Mouse (Mus musculus) midbrain, embryonic 11.5 days (tissue): Measurements from ENCODE around the gene Olfr20. TPM values are rescaled to one million over a fixed set of nuclear protein-coding genes. Genes with fewer than 3 reads are reported as not detected.
"Not testable (repeated sequence)": the region's sequence is repeated elsewhere in the genome, so short reads cannot be mapped to it uniquely, and the experiment has no call there.

Experiments used
- ATAC-seq: fragments of 200-750 bp; cut with Nextera tagmentation; 2 replicates; pipeline ENCODE4 v1.8.0; 2017; ENCODE audit warnings: moderate TSS enrichment, moderate library complexity; ENCODE audit not compliant: low FRiP score
- DNase-seq: peaks from one replicate; pipeline ENCODE4 v3.0.0; 2015; ENCODE audit warnings: low spot score; ENCODE audit errors: missing footprints
- H3K27ac ChIP-seq: fragments of 300-500 bp; sonication (generic); 2 replicates; pipeline ENCODE4 v1.5.1; 2014; ENCODE audit warnings: low read depth, low read length
- H3K27me3 ChIP-seq: fragments of 300-500 bp; sonication (generic); 2 replicates; pipeline ENCODE4 v1.6.1; 2014; ENCODE audit warnings: mild to moderate bottlenecking, low read length, moderate library complexity, mixed read lengths; ENCODE audit not compliant: control insufficient read depth, insufficient read depth
- H3K36me3 ChIP-seq: fragments of 300-500 bp; sonication (generic); 2 replicates; pipeline ENCODE4 v1.6.1; 2014; ENCODE audit warnings: mild to moderate bottlenecking, low read length, moderate library complexity, mixed read lengths; ENCODE audit not compliant: control insufficient read depth, insufficient read depth
- H3K4me1 ChIP-seq: fragments of 300-500 bp; sonication (generic); 2 replicates; pipeline ENCODE4 v1.6.1; 2014; ENCODE audit warnings: low read length; ENCODE audit not compliant: control insufficient read depth, insufficient read depth
- H3K4me2 ChIP-seq: fragments of 300-500 bp; sonication (generic); 2 replicates; pipeline ENCODE4 v1.6.1; 2014; ENCODE audit warnings: mild to moderate bottlenecking, moderate library complexity
- H3K4me3 ChIP-seq: fragments of 300-500 bp; sonication (generic); 2 replicates; pipeline ENCODE4 v1.5.1; 2014; ENCODE audit warnings: low read depth, low read length
- H3K9ac ChIP-seq: fragments of 300-500 bp; sonication (generic); 2 replicates; pipeline ENCODE4 v1.6.1; 2014; ENCODE audit warnings: low read length
- H3K9me3 ChIP-seq: fragments of 300-500 bp; sonication (generic); 2 replicates; pipeline ENCODE4 v1.6.1; 2016; ENCODE audit warnings: low read length; ENCODE audit not compliant: control insufficient read depth
- WGBS: fragments of 180-500 bp; shearing (Covaris S2); extraction: QIAGEN DNeasy Blood & Tissue Kit; methylation state at CpG from one replicate; pipeline ENCODE4 v1.1.7; 2014; 5-methylcytosine and 5-hydroxymethylcytosine counted together
- polyA plus RNA-seq: library from polyadenylated mRNA; unstranded; fragments of >200 nt; fragmentation: Nextera tagmentation; extraction: Ambion mirVana; gene quantifications from 2 replicates; pipeline ENCODE4 v1.2.1, GENCODE M21; 2014

Olfr20 gene
- polyA plus RNA-seq, result not detected in 2 replicates

DNA sequence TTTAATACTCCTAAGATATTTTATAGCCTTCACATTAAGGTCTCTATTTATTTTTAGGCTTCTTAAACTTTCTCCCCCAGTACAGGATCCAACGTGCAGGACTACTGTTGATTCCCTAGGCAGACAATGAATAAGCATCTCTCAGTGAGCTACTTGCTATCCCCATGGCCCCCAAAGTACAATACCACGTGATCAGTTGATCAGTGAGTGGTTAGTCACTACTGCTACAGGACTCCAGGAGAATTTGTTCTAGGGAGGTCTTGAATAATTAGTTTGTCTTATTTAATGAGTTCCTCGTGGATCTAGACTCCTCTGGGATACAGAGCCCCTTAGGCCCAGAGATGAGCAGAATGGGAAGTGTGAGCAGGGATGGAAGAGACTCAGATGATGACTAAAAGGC is at the start of gene Olfr20:
Olfr20 (plus strand) TSS at position 301 of the 400 bp plus-strand sequence.
- Histone ChIP-seq H3K27ac (no peak within 1 kb of the TSS), H3K27me3 (no peaks in the 10 kb centered on the region), H3K9me3 (no peaks in the 10 kb centered on the region), H3K9ac (no peak within 1 kb of the TSS), H3K4me3 (no peak within 1 kb of the TSS), H3K4me1 (no peaks in the 10 kb centered on the region), H3K4me2 (no peak within 1 kb of the TSS), H3K36me3 (no peaks in the 10 kb centered on the region)
- 46% methylated on average over 3 of the region's 3 CpGs for WGBS
- DNase-seq (no peak), ATAC-seq (no peak)

DNA sequence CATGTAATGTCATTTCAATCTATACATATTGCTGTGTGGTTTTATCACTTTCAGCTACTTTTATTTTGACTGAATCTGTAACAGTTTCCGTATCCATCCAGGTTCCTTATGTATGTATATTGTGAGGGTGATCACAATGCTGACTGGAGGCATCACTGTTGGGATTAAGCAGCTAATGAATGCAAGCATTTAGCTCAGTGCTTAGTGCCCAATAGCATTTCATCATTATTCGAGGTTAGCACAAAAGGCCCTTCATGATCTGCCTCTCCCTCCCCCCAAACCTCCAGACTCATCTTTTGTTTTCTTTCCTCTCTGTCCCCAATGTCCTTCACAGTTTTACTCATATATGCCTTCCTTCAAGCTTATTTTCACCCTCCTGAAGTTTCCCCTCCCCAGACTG is 47.5 kb upstream of the Olfr20 start:
- 26% methylated on average over 2 of the region's 2 CpGs for WGBS
- no peak for DNase-seq
- ATAC-seq, result peak; percentile 77
- no peaks in the 10 kb centered on the region for H3K9me3 ChIP-seq
- H3K4me1 ChIP-seq, result peaks cover 4% of the 10 kb centered on the region; the same call in 1 of the 2 replicates
- no peak overlapping the region; the same call in 1 of the 2 replicates for H3K27ac ChIP-seq
- H3K36me3 ChIP-seq, result no peaks in the 10 kb centered on the region
- no peak overlapping the region for H3K4me2 ChIP-seq
- H3K9ac ChIP-seq, result no peak overlapping the region
- no peak overlapping the region for H3K4me3 ChIP-seq
- no peaks in the 10 kb centered on the region for H3K27me3 ChIP-seq

DNA sequence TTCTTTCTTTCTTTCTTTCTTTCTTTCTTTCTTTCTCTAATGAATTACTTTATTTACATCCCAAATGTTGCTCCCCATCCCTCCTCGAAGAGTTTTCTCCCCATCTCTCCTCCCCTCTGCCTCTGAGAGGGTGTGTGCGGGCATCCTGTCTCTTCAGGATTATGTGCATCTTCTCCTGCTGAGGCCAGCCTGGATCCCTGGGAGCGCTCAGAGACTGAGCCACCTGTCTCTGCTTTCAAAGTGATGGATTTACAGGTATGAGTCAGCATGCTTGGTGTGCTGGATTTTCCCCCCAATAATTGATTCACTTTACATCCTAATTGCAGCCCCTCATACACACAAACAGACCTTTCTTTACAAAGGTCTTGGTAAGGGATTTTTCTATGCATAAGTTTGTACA is 34.6 kb upstream of the Olfr20 start:
- H3K9me3 ChIP-seq, result no peaks in the 10 kb centered on the region
- H3K4me3 ChIP-seq, result no peak overlapping the region
- DNase-seq, result no peak
- ATAC-seq, result no peak
- no peak overlapping the region for H3K27ac ChIP-seq
- H3K9ac ChIP-seq, result no peak overlapping the region
- no peaks in the 10 kb centered on the region for H3K27me3 ChIP-seq
- WGBS, result 40% methylated on average over 3 of the region's 3 CpGs
- no peaks in the 10 kb centered on the region for H3K4me1 ChIP-seq
- no peaks in the 10 kb centered on the region for H3K36me3 ChIP-seq
- H3K4me2 ChIP-seq, result no peak overlapping the region

DNA sequence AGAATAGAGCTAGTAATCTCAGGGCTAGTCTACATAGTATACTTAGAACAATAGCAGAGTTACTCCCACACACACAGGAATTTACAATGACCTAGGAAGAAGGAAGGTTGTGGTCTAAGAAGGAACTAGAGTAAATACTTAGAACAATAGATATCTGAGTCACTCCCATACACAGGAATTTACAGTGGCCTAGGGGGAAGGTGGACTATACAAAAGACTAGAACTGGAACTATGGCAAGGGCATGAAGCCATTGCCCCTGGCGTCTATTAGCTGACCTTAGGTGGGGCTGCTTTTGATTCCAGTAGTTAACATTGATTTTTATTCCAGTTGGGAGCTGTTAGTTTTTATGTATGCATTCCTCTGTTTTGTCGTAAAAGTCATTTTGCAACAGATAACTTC is 32.0 kb upstream of the Olfr20 start:
- ATAC-seq, H3K27ac ChIP-seq, H3K9me3 ChIP-seq, H3K4me3 ChIP-seq, H3K9ac ChIP-seq, H3K27me3 ChIP-seq, DNase-seq, H3K4me1 ChIP-seq, H3K36me3 ChIP-seq, H3K4me2 ChIP-seq: not testable (repeated sequence)
- 83% methylated on average over 2 of the region's 2 CpGs for WGBS

DNA sequence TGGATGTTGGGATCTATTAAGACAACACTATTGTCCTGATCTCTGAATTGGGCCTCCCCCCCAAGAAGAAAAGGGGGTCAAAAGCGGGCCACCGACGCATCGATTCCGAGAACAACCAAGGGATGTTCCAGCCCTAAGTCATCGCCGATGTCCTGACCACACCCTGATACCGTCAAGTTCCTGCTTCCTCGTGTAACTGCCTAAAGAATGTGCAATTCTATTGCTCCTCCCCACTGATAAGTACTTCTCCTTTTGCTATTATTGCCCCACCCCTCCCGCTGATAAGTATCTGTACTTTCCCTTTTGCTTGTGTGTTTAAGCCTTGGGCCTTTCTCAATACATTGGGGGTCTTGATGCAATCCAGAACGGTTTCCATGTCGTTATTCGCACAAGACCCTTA is 29.5 kb upstream of the Olfr20 start:
- not testable (repeated sequence) for H3K4me3 ChIP-seq, H3K9ac ChIP-seq, ATAC-seq, H3K27ac ChIP-seq, H3K27me3 ChIP-seq, DNase-seq, H3K4me2 ChIP-seq, H3K36me3 ChIP-seq, H3K9me3 ChIP-seq, H3K4me1 ChIP-seq
- 93% methylated on average over 13 of the region's 13 CpGs for WGBS

DNA sequence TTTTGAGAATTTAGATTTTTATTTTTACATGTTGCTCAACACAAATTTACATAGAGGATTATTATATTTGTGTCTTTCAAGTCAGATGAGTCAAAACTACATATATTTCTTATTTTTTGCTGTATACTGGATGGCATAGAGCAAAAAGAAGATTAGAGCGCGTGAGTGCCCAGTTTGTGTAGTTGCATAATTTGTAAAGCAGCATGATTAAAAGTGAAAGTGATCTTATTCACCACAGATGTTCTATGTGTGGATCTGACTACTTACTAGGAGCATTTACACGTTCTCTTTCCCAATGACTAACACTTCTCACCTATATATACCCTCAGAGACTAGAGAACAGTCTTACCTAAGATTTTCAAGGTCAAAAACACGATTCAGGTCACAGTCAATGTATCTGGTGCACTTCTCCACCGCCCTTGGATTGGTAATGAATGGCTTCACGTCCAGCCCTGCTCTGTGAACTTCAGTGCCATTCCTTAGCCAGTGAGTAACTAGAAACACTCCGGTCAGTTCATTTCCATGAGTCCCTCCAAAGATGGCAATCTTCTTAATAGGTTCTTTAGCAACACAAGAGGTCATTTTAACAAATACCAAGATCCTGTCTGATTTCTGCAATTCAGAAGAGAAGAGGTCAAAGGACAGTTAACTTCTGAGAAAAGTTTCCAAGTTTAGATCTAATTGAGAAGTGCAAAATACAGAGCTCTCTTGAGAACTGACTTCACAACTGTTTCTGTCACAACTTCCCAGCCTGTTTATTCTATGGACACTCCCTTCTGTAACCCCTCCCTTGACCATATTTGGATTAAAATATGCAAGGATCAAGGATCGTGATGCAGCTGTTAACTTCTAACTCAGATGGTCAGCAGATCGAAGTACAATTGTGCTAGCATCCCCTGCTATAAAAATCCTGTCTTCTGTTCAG is 26.4 kb upstream of the Olfr20 start:
- no peak for DNase-seq
- Histone ChIP-seq H3K36me3 (no peaks in the 10 kb centered on the region), H3K4me3 (no peak overlapping the region), H3K9me3 (no peaks in the 10 kb centered on the region), H3K27me3 (no peaks in the 10 kb centered on the region), H3K9ac (no peak overlapping the region), H3K4me1 (no peaks in the 10 kb centered on the region), H3K4me2 (no peak overlapping the region), H3K27ac (no peak overlapping the region)
- WGBS, result 78% methylated on average over 9 of the region's 9 CpGs
- ATAC-seq, result no peak

DNA sequence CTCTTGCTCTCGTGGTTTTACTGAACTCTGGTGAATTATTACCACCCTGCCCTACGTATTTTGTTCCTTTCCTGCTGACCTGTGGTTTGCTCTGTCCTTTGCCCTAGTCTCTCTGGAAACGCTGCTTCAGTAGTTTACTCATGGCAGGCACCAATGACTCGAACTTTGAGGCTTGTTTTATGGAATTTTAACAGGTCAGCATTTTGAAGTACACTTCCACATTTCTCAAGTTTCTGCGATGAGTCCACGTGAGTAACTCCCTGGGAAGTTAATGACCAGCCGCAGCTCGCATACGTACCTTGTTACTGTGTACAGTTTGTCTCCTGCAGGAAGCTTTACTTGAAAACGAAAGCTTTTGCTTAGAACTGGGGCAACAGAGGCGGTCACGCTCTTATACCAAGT is 24.1 kb upstream of the Olfr20 start:
- no peaks in the 10 kb centered on the region for H3K36me3 ChIP-seq
- no peak for ATAC-seq
- no peaks in the 10 kb centered on the region for H3K4me1 ChIP-seq
- H3K4me3 ChIP-seq, result no peak overlapping the region
- H3K9ac ChIP-seq, result no peak overlapping the region
- no peaks in the 10 kb centered on the region for H3K9me3 ChIP-seq
- H3K27ac ChIP-seq, result no peak overlapping the region
- no peak for DNase-seq
- 67% methylated on average over 12 of the region's 12 CpGs for WGBS
- no peak overlapping the region for H3K4me2 ChIP-seq
- H3K27me3 ChIP-seq, result no peaks in the 10 kb centered on the region

DNA sequence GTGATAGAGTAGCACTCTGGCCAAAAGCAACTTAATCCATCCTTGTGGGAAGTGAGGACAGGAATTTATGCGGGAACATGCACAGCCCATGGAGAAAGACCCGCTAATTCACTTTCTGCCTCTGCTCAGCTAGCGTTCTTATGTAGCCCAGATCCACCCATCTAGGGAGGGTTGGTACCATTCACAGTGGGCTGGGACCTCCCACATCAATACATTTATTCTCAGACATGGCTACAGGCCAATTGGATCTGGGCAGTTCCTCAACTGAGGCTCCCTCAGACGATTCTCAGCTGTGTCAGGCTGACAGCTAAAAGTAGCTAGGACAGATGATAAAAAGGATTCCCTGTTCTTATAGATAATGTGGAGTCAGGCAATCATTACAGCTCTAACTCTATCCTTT is 23.2 kb upstream of the Olfr20 start:
- Histone ChIP-seq H3K36me3 (no peaks in the 10 kb centered on the region), H3K9me3 (no peaks in the 10 kb centered on the region), H3K4me1 (no peaks in the 10 kb centered on the region), H3K4me3 (no peak overlapping the region), H3K9ac (no peak overlapping the region), H3K4me2 (no peak overlapping the region), H3K27me3 (no peaks in the 10 kb centered on the region), H3K27ac (no peak overlapping the region)
- ATAC-seq (no peak), DNase-seq (no peak)
- 85% methylated on average over 4 of the region's 4 CpGs for WGBS

DNA sequence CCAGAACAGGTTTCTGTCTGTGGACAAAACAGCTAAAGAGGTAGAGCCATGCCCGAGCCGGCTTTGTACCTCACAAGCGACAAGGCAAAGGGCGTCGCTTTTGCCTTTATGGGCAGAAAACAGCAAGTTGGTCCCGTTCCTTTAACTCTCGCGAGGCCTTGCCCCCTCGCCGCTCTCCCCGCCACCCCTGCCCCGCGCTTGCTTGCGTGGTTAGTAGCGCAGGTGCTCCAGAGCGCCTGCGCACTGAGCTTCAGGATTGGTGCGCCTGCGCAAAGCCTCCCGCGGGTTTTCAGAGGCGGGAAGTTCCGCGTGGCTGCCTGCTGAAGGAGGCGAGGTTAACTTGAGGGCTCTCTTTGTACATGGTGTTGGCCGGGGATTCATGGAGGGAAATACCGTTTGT is 21.1 kb upstream of the Olfr20 start, which contains the start of the genes Aspa, Gm49340 and Spata22:
Aspa (minus strand) TSS at position 155 of the 400 bp plus-strand sequence.
Gm49340 (plus strand) TSS at position 300 of the 400 bp plus-strand sequence.
Spata22 (plus strand) TSS at position 300 of the 400 bp plus-strand sequence.
- no peaks in the 10 kb centered on the region for H3K9me3 ChIP-seq
- H3K4me1 ChIP-seq, result no peaks in the 10 kb centered on the region
- no peak within 1 kb of the TSS for H3K4me2 ChIP-seq
- ATAC-seq (no peak), DNase-seq (no peak)
- no peak within 1 kb of the TSS for H3K4me3 ChIP-seq
- no peak within 1 kb of the TSS for H3K27ac ChIP-seq
- H3K9ac ChIP-seq, result no peak within 1 kb of the TSS
- H3K27me3 ChIP-seq, result no peaks in the 10 kb centered on the region
- 79% methylated on average over 27 of the region's 27 CpGs for WGBS
- no peaks in the 10 kb centered on the region for H3K36me3 ChIP-seq
